Mouse (Mus musculus) G1E (cell line): ENCODE results near the gene Myoz2.

Source experiments
- CTCF ChIP-seq: IDR thresholded peaks from 2 replicates; pipeline ENCODE4 v1.5.1; 2012; ENCODE audit warnings: low read depth, low read length, inconsistent platforms, mixed read lengths
- GATA1 ChIP-seq: IDR thresholded peaks from 2 replicates; pipeline ENCODE4 v1.6.1; 2012; ENCODE audit warnings: borderline replicate concordance, low read length, inconsistent platforms, mixed read lengths
- POLR2AphosphoS5 ChIP-seq: IDR thresholded peaks from 2 replicates; pipeline ENCODE4 v1.6.1; 2012; ENCODE audit warnings: low read depth, low read length, inconsistent platforms; ENCODE audit not compliant: insufficient replicate concordance

GRCm38 (mm10) chr3:122974833-122975232 lies 60.0 kb downstream of the Myoz2 start:
- TF ChIP-seq CTCF, result no peak
- TF ChIP-seq GATA1, result no peak
- TF ChIP-seq POLR2AphosphoS5, result no peak
